Mouse (Mus musculus) kidney, embryonic 15.5 days (tissue): Measurements from ENCODE around the gene Dand5. TPM values are rescaled to one million over a fixed set of nuclear protein-coding genes. Genes with fewer than 3 reads are reported as not detected.

Source experiments
- ATAC-seq: fragments of 200-750 bp; cut with Nextera tagmentation; replicated peaks from 2 replicates; pipeline ENCODE4 v1.8.0; 2017; ENCODE audit warnings: moderate TSS enrichment; ENCODE audit not compliant: low FRiP score
- H3K27ac ChIP-seq: fragments of 300-500 bp; sonication (generic); 2 replicates; pipeline ENCODE4 v1.5.1; 2015; ENCODE audit warnings: mild to moderate bottlenecking, inconsistent platforms
- H3K27me3 ChIP-seq: fragments of 300-500 bp; sonication (generic); 2 replicates; pipeline ENCODE4 v1.6.1; 2015; ENCODE audit warnings: inconsistent platforms
- H3K36me3 ChIP-seq: fragments of 300-500 bp; sonication (generic); 2 replicates; pipeline ENCODE4 v1.6.1; 2015; ENCODE audit warnings: inconsistent platforms
- H3K4me1 ChIP-seq: fragments of 300-500 bp; sonication (generic); 2 replicates; pipeline ENCODE4 v1.6.1; 2015; ENCODE audit warnings: inconsistent platforms
- H3K4me2 ChIP-seq: fragments of 300-500 bp; sonication (generic); 2 replicates; pipeline ENCODE4 v1.6.1; 2015; ENCODE audit warnings: moderate library complexity, mild to moderate bottlenecking, inconsistent platforms
- H3K4me3 ChIP-seq: fragments of 300-500 bp; sonication (generic); replicated peaks from 2 replicates; pipeline ENCODE4 v1.5.1; 2015; ENCODE audit warnings: mild to moderate bottlenecking, inconsistent platforms
- H3K9ac ChIP-seq: fragments of 300-500 bp; sonication (generic); 2 replicates; pipeline ENCODE4 v1.6.1; 2015; ENCODE audit warnings: mild to moderate bottlenecking, inconsistent platforms
- H3K9me3 ChIP-seq: fragments of 300-500 bp; sonication (generic); replicated peaks from 2 replicates; pipeline ENCODE4 v1.6.1; 2016; ENCODE audit warnings: inconsistent platforms
- WGBS: fragments of 180-500 bp; shearing (Covaris S2); methylation state at CpG from one replicate; pipeline ENCODE4 v1.1.7; 2015; ENCODE audit warnings: mixed read lengths; 5-methylcytosine and 5-hydroxymethylcytosine counted together
- polyA plus RNA-seq: library from polyadenylated mRNA; unstranded; fragments of >200 nt; fragmentation: Nextera tagmentation; extraction: Ambion mirVana; gene quantifications from 2 replicates; pipeline ENCODE4 v1.2.1, GENCODE M21; 2015

Gene Dand5
- polyA plus RNA-seq, 1 experiment from 2014 or later = 7.0 TPM

DNA sequence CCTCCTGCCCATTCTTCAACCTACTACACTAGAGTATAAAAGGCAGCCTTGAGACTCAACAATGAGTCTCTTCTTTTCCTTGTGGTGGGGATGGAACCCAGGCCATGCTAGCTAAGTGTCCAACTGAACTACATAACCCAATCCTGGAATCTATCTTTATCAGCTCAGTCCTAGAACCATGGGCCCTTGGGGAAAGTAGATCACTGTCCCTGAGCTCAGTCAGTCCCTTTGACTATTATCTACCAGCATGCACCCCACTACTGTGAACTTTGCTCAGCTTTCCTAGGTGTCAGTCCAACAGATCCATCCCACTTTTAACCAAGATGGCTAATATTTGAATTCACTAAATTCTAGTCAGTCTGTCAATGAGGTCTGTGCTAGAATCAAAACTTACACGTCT lies 18.9 kb upstream of the Dand5 start:
- ATAC-seq = no peak
- WGBS = 80% methylated on average over 1 of the region's 1 CpGs

DNA sequence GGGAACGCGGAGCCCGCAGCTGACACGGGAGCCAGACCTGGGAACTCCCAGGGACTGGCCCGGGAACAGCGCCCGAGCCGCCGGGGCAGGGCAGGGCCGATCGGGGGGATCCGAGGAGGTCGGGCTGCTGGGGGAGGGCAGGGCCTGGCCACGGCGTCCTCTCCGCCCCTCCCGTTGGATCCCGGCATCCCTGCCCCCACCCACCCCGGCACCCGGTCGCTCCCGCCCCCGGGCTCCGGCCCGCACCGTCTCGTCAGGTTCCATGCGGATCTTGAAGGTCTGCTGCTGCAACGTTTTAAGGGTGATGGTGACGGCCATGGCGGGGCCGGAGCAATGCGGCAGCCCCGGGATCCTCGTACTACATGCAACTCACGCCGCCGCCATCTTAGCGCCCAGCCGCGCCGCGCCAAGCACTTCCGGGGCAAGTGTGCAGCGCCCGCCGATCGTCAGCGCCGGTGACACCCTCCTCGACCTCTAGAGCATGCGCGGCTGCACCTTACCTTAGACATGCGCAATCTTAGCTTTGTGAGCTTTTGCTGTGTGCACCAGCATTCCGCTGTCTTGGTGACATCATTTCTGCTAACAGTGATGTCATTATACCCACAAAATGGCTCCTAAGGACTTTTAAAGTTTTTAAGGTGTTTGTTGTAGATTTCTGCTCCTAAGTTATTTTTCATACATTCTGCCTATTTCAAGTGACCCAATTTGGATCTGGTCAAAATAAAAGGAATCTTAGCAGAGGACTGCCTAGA lies 17.8 kb upstream of the Dand5 start, which contains the start of gene Rad23a:
Rad23a (minus strand) TSS at position 418 of the 752 bp plus-strand sequence.
- peak within 1 kb of the TSS; percentile 92 for H3K9ac ChIP-seq
- peaks cover 69% of the 10 kb centered on the region for H3K4me1 ChIP-seq
- no peaks in the 10 kb centered on the region for H3K27me3 ChIP-seq
- peak within 1 kb of the TSS; percentile 92 for H3K27ac ChIP-seq
- H3K4me3 ChIP-seq = peak within 1 kb of the TSS; percentile 84
- WGBS = under 1% methylated on average over 55 of the region's 55 CpGs
- H3K9me3 ChIP-seq = no peaks in the 10 kb centered on the region
- H3K36me3 ChIP-seq = peaks cover 81% of the 10 kb centered on the region
- H3K4me2 ChIP-seq = peak within 1 kb of the TSS; percentile 71
- peak; percentile 93 for ATAC-seq

More for the DNA sequence above, 18.9 kb upstream of the Dand5 start:
- Histone ChIP-seq H3K4me2 (0 out of 2 replicates have a peak overlapping the region, but pooled peaks have one; percentile 71), H3K36me3 (peaks cover 71% of the 10 kb centered on the region), H3K27me3 (no peaks in the 10 kb centered on the region), H3K4me3 (no peak overlapping the region), H3K27ac (peak overlapping the region; percentile 35; the same call in 1 of the 2 replicates), H3K9me3 (no peaks in the 10 kb centered on the region), H3K4me1 (peaks cover 61% of the 10 kb centered on the region), H3K9ac (no peak overlapping the region)

DNA sequence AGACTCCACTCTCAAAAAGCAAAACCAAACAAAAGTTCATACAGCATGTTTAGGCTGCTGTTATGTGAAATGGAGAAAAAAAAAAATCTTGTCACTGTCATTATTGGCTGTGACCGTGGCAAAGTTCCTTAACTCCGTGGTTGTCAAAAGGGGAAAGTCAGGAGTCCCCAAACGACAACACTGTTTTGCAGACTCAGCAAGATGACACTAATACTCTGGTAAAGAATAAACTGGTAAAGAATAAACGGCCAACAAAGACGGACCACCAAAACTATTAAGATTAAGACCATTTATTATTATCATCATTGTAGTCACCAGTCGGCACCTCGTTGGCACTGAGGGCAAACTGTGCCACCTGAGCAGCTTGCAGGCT lies 17.2 kb upstream of the Dand5 start:
- peak overlapping the region; percentile 92 for H3K27ac ChIP-seq
- WGBS = 1% methylated on average over 7 of the region's 7 CpGs
- H3K4me1 ChIP-seq = peaks cover 67% of the 10 kb centered on the region
- peak overlapping the region; percentile 92 for H3K9ac ChIP-seq
- no peaks in the 10 kb centered on the region for H3K27me3 ChIP-seq
- peak overlapping the region; percentile 84 for H3K4me3 ChIP-seq
- H3K36me3 ChIP-seq = peaks cover 81% of the 10 kb centered on the region
- no peak for ATAC-seq
- peak overlapping the region; percentile 71 for H3K4me2 ChIP-seq
- no peaks in the 10 kb centered on the region for H3K9me3 ChIP-seq

DNA sequence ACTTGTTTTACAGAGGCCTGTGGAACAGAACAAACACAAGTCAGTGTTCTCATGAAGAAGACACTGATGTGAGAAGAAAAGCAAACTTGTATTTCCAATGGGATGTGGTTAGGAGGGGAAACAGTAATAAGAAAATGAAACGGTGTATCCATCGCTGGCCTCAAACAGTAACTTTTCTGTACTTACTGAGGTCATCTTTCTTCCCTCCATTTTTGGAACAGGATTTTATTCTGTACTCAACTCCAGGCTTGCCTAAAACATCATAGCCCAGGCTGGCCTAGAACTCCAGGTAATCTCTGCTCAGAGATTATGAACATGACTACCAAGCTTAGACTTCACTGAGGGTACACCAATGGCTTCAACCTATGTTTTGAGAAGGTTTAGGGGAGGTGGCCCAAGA lies 16.8 kb upstream of the Dand5 start:
- WGBS = 90% methylated on average over 2 of the region's 2 CpGs

DNA sequence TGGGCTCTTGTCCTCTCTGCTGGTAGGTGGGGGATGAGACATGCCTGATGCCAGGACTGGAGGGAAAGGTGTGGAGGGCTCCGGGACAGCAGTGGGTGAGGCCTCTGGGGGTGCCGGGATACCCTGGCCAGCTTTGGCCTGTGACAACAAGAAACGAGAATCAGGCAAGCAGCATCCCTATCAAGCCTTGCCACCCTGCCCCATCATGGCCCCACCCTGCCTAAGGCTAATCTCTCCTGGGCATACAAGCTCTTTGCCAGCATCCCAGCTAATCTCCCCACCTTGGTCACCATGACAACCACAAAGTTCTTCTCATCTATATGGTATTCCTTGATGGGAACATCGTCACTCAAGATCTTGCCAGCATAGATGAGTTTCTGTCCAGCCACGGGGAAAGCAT lies 15.9 kb upstream of the Dand5 start:
- no peak overlapping the region for H3K27ac ChIP-seq
- no peaks in the 10 kb centered on the region for H3K9me3 ChIP-seq
- peaks cover 81% of the 10 kb centered on the region for H3K36me3 ChIP-seq
- ATAC-seq = peak; percentile 33; the same call in 1 of the 2 replicates
- H3K27me3 ChIP-seq = no peaks in the 10 kb centered on the region
- no peak overlapping the region for H3K4me2 ChIP-seq
- H3K9ac ChIP-seq = no peak overlapping the region
- H3K4me3 ChIP-seq = no peak overlapping the region
- 86% methylated on average over 5 of the region's 5 CpGs for WGBS
- H3K4me1 ChIP-seq = peaks cover 65% of the 10 kb centered on the region

More for the DNA sequence above, 16.8 kb upstream of the Dand5 start:
- Histone ChIP-seq H3K9me3 (no peaks in the 10 kb centered on the region), H3K9ac (peak overlapping the region; percentile 92; the same call in 1 of the 2 replicates), H3K4me2 (peak overlapping the region; percentile 71), H3K27me3 (no peaks in the 10 kb centered on the region), H3K27ac (no peak overlapping the region), H3K4me3 (peak overlapping the region; percentile 84), H3K4me1 (peaks cover 67% of the 10 kb centered on the region), H3K36me3 (peaks cover 81% of the 10 kb centered on the region)
- ATAC-seq = no peak

DNA sequence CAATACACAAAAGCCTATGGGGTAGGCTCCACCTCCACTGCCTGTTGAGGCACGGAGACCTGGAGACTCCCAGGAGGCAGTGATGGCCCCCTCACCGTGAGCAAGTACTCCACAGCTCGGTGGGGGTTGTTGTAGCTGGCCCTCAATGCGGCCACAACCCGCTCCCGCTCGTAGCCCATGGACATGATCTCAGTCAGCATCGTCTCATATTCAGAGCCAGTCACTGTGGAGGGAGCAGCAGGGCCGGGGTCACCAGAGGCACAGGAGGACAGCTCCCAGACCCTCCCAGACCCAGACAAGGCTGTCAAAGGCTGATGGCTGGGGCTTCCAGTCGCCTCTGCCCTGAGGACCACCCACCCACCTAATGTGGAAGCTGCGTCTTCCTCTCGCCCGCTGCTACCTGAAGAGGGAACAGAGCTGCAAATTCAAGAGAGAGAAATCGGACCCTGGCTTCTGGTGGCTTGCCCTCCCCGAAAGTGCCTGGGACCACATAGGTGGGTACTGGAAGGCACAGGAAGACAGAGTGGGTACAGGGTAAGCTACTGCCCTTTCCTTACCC lies 15.4 kb upstream of the Dand5 start:
- Histone ChIP-seq H3K27ac (peak overlapping the region; percentile 68), H3K27me3 (no peaks in the 10 kb centered on the region), H3K4me1 (peaks cover 65% of the 10 kb centered on the region), H3K4me2 (no peak overlapping the region), H3K4me3 (no peak overlapping the region), H3K9ac (no peak overlapping the region), H3K9me3 (no peaks in the 10 kb centered on the region), H3K36me3 (peaks cover 77% of the 10 kb centered on the region)
- ATAC-seq = no peak
- WGBS = 59% methylated on average over 15 of the region's 15 CpGs

DNA sequence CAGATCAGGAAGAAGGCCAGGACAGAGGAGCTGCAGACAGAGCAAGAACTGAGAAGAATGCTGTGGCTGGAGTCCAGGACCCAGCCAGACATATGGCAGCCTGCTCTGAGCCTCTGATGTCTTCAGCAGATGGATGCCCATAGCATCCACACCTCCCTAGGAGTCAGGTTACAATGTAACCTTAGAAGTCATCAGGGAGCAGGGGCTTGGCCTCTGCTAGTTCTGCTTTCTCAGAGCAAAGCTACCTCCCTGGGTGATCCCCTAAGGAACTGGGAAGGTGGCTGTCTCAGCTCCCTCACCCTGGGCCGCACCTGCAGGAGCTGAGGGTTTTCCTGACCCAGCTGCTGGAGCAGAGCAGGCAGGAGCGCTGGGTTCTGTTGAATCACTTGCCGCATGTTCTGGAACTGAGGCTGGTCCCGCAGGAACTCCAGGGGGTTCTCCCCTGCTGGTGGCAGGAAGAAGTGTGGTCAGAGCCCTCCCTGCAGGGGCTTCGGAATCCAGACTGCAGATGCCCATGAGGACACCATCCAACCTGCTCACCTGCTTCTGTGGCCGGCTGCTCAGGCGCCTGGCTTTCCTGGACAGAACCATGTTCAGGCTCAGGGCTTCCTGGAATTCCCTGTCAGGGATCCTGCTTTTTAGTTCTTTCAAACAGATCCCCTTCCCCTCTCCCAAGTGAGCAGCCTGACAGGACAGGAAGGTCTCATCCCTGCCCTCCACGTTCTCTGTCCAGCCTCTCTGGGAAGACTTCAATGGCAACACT lies 14.7 kb upstream of the Dand5 start:
- no peaks in the 10 kb centered on the region for H3K9me3 ChIP-seq
- ATAC-seq = peak; percentile 16; the same call in 1 of the 2 replicates
- peaks cover 62% of the 10 kb centered on the region for H3K4me1 ChIP-seq
- peak overlapping the region; percentile 68 for H3K27ac ChIP-seq
- peaks cover 70% of the 10 kb centered on the region for H3K36me3 ChIP-seq
- WGBS = 32% methylated on average over 8 of the region's 8 CpGs
- H3K27me3 ChIP-seq = no peaks in the 10 kb centered on the region
- no peak overlapping the region for H3K4me2 ChIP-seq
- no peak overlapping the region for H3K4me3 ChIP-seq
- H3K9ac ChIP-seq = no peak overlapping the region

DNA sequence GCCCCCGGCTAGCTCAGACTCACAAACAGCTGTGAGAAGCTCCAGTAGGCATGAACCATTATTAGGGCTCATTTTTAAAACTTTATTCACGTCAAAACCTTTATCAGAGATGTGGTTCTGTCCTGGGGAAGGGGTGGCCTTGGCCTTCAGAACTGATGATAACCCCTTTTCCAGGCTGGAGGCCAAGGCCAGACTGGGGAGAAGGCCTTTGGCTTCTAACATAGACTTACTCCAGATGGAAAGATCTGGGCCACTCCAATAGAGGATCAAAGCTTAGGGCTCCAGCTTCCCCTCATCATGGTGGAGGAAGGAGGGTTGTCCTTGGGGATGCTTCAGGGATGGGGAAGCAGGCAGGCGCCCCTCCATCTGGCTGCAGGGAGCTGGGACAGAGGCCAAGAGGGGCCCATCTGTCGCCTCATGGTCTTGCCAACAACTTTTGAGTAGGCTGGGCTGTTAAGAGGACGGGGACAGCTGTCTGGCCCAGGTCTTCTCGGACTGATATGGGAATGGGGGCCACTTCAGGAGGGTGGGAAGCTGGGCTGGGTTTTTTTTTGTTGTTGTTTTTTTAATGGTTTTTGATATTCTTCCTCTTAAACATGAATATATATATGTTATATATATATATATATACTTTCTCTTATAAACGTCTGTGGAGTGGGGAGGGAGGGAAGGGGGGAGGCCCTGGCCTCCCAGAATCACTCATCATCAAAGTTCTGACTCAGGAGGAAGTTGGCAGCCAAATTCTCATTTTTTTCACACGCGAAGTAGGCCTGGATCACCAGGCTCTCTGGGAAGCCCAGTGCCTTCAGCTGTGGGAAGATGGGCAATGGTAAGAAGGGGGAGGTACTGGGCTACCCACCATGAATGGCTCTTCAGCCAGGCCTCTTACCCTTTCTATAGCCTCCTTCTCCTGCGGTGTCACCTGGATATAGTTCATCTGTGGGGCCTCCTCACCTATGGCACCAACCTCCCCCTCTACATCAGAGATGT lies 12.5 kb upstream of the Dand5 start:
- Histone ChIP-seq H3K27me3 (no peaks in the 10 kb centered on the region), H3K9me3 (no peaks in the 10 kb centered on the region), H3K9ac (no peak overlapping the region), H3K4me2 (no peak overlapping the region), H3K4me1 (peaks cover 66% of the 10 kb centered on the region), H3K36me3 (peaks cover 57% of the 10 kb centered on the region), H3K27ac (peak overlapping the region; percentile 18; the same call in 1 of the 2 replicates), H3K4me3 (no peak overlapping the region)
- no peak for ATAC-seq
- WGBS = 72% methylated on average over 10 of the region's 10 CpGs

DNA sequence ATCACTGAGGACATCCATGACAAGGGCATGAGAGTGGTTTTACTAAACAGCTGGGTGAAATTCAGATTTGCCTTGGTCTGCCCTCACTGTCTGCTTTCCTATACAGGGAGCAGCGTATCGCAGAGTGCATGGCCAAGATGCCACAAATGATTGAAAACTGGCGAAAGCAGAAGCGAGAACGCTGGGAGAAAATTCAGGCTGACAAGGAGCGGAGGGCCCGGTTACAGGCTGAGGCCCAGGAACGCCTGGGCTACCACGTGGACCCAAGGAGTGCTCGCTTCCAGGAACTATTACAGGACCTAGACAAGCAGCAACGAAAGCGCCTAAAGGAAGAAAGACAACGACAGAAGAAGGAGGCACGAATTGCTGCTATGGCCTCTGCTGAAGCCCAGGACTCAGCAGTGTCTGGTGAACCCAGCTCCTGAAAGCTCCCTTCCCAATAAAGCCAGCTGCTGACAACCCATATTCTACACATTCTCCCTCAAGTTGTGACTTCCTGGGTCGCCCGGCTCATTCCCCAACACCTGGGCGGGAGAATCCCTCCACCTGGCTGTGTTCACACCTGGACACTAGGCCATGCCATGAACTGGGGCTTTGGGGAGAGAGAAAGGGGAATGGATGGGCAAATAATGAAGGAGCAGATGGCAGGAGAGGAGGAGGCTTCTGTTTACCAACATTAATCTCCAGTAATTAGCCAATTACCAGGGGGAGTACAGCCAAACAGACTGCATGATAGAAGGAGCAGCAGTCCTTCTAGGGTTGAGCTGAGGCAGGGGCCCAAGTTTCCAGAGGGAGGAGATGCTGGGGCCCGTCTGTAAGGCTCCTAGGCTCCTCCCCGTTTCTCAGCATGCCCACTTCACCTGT lies 11.6 kb upstream of the Dand5 start:
- H3K27me3 ChIP-seq = no peaks in the 10 kb centered on the region
- peaks cover 57% of the 10 kb centered on the region for H3K36me3 ChIP-seq
- no peak overlapping the region for H3K4me2 ChIP-seq
- H3K27ac ChIP-seq = no peak overlapping the region
- 88% methylated on average over 19 of the region's 19 CpGs for WGBS
- H3K9me3 ChIP-seq = no peaks in the 10 kb centered on the region
- no peak for ATAC-seq
- H3K4me1 ChIP-seq = peaks cover 59% of the 10 kb centered on the region
- no peak overlapping the region for H3K4me3 ChIP-seq
- no peak overlapping the region for H3K9ac ChIP-seq

DNA sequence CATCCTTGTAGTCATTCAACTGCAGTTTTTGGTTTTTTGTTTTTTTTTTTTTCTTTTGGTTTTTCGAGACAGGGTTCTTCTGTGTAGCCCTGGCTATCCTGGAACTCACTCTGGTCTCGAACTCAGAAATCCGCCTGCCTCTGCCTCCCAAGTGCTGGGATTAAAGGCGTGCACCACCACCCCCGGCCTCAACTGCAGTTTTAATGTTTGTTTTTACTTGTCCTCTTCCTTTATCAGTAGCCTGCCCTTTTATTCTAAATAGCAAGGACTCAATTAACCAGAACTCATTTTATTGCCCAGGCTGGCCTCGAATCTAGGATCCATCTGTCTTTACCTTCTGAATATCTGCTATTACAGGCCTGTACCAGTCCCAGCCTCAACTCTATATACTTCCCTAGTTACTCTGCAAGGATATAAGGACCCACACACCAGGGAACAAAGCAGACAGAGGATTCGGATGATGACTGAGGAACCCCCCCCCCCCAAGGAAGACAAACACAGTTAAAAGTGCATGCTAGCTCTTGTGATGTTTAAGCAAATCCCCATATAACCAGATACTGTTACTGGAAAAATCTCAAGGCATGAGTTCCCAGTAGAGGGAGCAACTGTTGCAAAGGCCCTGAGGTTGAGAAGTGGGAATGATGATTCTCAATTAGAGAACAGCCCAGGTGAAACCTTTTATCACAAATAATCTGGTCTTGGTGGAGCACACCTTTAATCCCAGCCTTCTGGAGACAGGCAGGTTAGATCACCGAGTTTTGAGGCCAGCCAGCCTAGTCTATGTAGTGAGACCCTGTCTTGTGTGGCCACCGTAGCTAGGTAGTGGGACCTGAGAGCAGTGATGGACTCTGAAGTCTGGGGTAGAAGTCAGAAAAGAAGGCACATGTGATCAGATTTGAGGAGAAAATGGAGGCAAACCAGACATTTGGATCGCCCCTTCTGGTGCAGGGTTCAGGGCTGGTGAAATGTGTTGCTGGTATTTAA lies 10.4 kb upstream of the Dand5 start:
- peak overlapping the region; percentile 94 for H3K27ac ChIP-seq
- peak overlapping the region; percentile 89 for H3K4me3 ChIP-seq
- H3K9me3 ChIP-seq = no peaks in the 10 kb centered on the region
- H3K36me3 ChIP-seq = peaks cover 46% of the 10 kb centered on the region
- no peak for ATAC-seq
- WGBS = 55% methylated on average over 10 of the region's 10 CpGs
- H3K27me3 ChIP-seq = no peaks in the 10 kb centered on the region
- peaks cover 49% of the 10 kb centered on the region for H3K4me1 ChIP-seq
- peak overlapping the region; percentile 96 for H3K9ac ChIP-seq
- H3K4me2 ChIP-seq = peak overlapping the region; percentile 68
